Mouse (Mus musculus): Measurements from ENCODE around the gene Tmem217.

GRCm38 (mm10) chr17:29513044-29513730, 39.0 kb downstream of the Tmem217 start:
- TF ChIP-seq ZC3H11A (IDR thresholded peaks at IDR 0.05; ENCODE audit: borderline replicate concordance, low read depth, low read length) (peak; percentile 82), MAFK (IDR thresholded peaks at IDR 0.05; ENCODE audit: insufficient read depth, low read depth, low read length) (no peak), HCFC1 (IDR thresholded peaks at IDR 0.05; ENCODE audit: borderline replicate concordance, insufficient read depth, low read length) (no peak)
